Mouse (Mus musculus) heart, adult 2 months (tissue): ENCODE results near the gene Nceh1. TPM values are rescaled to one million over a fixed set of nuclear protein-coding genes. Genes with fewer than 3 reads are reported as not detected.
A peak's percentile ranks its signal among the peaks of the same experiment; 100 is the strongest.

ENCODE experiments used
- DNase-seq, 2 experiments: peaks; one replicate each; pipeline ENCODE4 v3.0.0; 2021
- H3K27ac ChIP-seq: fragments of 200-600 bp; 2 replicates; pipeline ENCODE4 v1.8.1; 2022
- H3K27me3 ChIP-seq: fragments of 200-500 bp; 2 replicates; pipeline ENCODE4 v1.6.1; 2012; ENCODE audit warnings: mild to moderate bottlenecking, low read length, inconsistent platforms, mixed read lengths; ENCODE audit not compliant: control insufficient read depth, insufficient read depth
- H3K36me3 ChIP-seq: fragments of 200-500 bp; 2 replicates; pipeline ENCODE4 v1.6.1; 2012; ENCODE audit warnings: low read length, inconsistent platforms; ENCODE audit not compliant: control insufficient read depth, insufficient read depth
- H3K4me1 ChIP-seq: fragments of 200-500 bp; 2 replicates; pipeline ENCODE4 v1.6.1; 2011; ENCODE audit warnings: low read length; ENCODE audit not compliant: control insufficient read depth, insufficient read depth
- H3K4me3 ChIP-seq: fragments of 200-600 bp; 2 replicates; pipeline ENCODE4 v1.8.1; 2022
- H3K79me2 ChIP-seq: fragments of 200-500 bp; replicated peaks from 2 replicates; pipeline ENCODE4 v1.6.1; 2012; ENCODE audit warnings: mild to moderate bottlenecking, inconsistent platforms, low read length, moderate library complexity, mixed read lengths; ENCODE audit not compliant: control insufficient read depth, insufficient read depth
- H3K9ac ChIP-seq: fragments of 200-500 bp; 2 replicates; pipeline ENCODE4 v1.6.1; 2012; ENCODE audit warnings: low read depth, mild to moderate bottlenecking, control low read depth, inconsistent platforms, low read length, mixed read lengths
- CTCF ChIP-seq: fragments of 200-600 bp; IDR thresholded peaks from 2 replicates; pipeline ENCODE4 v1.8.1; 2022; ENCODE audit warnings: antibody characterized with exemption, mild to moderate bottlenecking, moderate library complexity
- EP300 ChIP-seq: fragments of 200-500 bp; IDR thresholded peaks from 2 replicates; pipeline ENCODE4 v1.6.1; 2011; ENCODE audit warnings: low read depth, low read length, control low read depth; ENCODE audit not compliant: insufficient read depth
- POLR2A ChIP-seq: fragments of 200-500 bp; IDR thresholded peaks from 2 replicates; pipeline ENCODE4 v1.6.1; 2011; ENCODE audit warnings: mild to moderate bottlenecking, low read depth, low read length, control low read depth; ENCODE audit not compliant: insufficient read depth
- WGBS: fragments of 180-500 bp; shearing (Covaris S2); methylation state at CpG from one replicate; pipeline ENCODE4 v1.1.7; 2018; 5-methylcytosine and 5-hydroxymethylcytosine counted together
- intact Hi-C: fragments of 180-260 bp; cut with DNase I; formaldehyde crosslinking; loops from one replicate; pipeline ENCODE4 v1.15.1; 2025
- polyA plus RNA-seq: library from polyadenylated mRNA; depleted of rRNA; stranded (reverse); fragments of >200 nt; gene quantifications from 2 replicates; pipeline ENCODE4 v1.2.3, GENCODE M21; 2012
- total RNA-seq, 2 experiments: library from RNA; stranded (reverse); gene quantifications; 2 replicates each; pipeline ENCODE4 v1.2.3; 2021

The Nceh1 gene
- total and polyA plus RNA-seq, 3 experiments: 81.3 to 233 (median 201) TPM

DNA sequence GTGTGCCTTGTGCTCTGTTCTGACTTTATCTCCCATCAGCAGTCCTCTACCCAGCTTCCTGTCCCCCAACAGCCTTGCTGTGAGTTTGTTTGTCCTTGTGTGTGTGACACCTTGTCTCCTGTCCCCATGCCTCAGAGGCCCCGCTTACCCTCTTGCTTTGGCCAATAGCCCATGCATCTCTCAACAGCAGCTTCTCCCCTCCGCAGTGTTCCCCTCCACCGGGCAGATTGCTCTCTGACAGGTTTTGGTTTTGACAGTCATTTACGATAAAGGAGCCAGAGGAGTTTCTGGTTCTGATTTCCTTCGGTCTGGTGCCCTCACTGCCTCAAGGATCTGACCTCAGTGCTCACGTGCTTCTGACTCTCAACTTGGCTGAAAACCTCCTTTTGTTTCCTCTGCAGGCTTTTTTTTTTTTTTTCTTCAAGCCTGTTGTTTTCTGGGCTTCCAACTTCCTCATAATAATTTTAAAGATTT, 11.1 kb downstream of the Nceh1 start:
- Histone ChIP-seq H3K79me2 (no peaks in the 10 kb centered on the region; the same call in 1 of the 2 replicates), H3K27ac (peak overlapping the region; percentile 74), H3K4me3 (no peak overlapping the region), H3K27me3 (no peaks in the 10 kb centered on the region), H3K36me3 (peaks cover 4% of the 10 kb centered on the region), H3K4me1 (peaks cover 19% of the 10 kb centered on the region), H3K9ac (0 out of 2 replicates have a peak overlapping the region, but pooled peaks have one; percentile 3)
- intact Hi-C loops: no loop called here
- no peak for TF ChIP-seq EP300
- no peak for TF ChIP-seq CTCF
- no peak for TF ChIP-seq POLR2A
- peak; percentile 47 to 67 for DNase-seq
- WGBS: 5% methylated on average over 6 of the region's 6 CpGs

DNA sequence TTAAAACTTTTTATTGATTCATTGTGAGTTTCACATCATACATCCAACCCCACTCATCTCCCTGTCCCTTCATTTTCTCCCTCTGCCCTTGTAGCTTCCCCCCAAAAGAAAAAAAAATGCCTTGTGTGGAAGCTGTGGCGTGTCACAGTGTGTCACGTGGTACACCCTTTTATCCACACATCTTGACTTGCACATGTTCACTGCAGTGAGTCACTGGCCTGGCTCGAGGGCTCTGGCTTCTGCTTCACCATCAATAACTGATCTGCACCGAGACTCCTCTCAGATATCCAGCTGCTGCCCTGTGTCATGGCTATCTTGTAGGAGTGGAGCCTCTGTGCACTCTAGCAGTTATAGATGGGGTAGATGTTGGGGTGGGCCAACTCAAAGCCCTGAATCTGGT, 12.4 kb downstream of the Nceh1 start:
- H3K27ac ChIP-seq: no peak overlapping the region
- no peak for DNase-seq
- intact Hi-C loops: no loop called here
- H3K36me3 ChIP-seq: peaks cover 4% of the 10 kb centered on the region
- TF ChIP-seq CTCF: no peak
- no peak for TF ChIP-seq EP300
- TF ChIP-seq POLR2A: no peak
- no peak overlapping the region for H3K4me3 ChIP-seq
- H3K79me2 ChIP-seq: no peaks in the 10 kb centered on the region; the same call in 1 of the 2 replicates
- 71% methylated on average over 4 of the region's 4 CpGs for WGBS
- H3K9ac ChIP-seq: no peak overlapping the region
- H3K4me1 ChIP-seq: peaks cover 17% of the 10 kb centered on the region
- H3K27me3 ChIP-seq: no peaks in the 10 kb centered on the region

DNA sequence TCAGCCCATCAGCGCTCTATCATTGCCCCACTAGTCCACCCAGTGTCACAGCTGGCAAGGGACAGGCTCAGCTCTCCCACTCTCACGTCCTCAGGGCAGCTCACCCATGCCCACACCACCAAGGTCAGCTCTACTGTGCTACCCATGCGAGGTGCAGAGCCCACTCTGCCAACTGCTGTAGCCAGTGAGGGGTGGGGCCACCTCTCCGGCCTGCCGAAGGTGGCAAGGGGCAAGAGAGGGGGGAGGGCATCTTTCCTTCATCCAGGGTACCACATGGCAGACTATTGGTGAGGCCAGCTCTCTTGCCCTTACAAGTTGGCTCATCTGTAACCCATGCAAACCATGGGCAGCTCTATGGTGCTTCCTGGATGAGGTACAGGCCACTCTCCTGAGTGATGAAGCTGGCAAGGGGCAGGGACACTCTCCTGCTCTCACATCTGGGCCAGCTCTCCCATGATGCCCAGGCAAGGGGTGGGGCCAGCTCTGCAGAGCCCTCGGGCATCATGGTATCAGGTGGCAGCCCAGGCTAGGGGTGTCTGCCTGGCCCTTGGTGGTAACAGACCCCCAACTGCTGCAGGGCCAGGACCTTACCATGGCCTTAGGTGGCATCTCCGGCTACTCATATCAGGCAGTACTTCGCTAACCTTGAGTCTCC, 12.9 kb downstream of the Nceh1 start:
- 86% methylated on average over 8 of the region's 8 CpGs for WGBS
- no peak overlapping the region for H3K9ac ChIP-seq
- H3K36me3 ChIP-seq: peaks cover 2% of the 10 kb centered on the region
- no peak overlapping the region for H3K4me3 ChIP-seq
- H3K27me3 ChIP-seq: no peaks in the 10 kb centered on the region
- H3K27ac ChIP-seq: no peak overlapping the region
- H3K4me1 ChIP-seq: peaks cover 17% of the 10 kb centered on the region
- intact Hi-C loops: no loop called here
- no peak for TF ChIP-seq EP300
- no peak for TF ChIP-seq CTCF
- no peak for TF ChIP-seq POLR2A
- DNase-seq: no peak
- no peaks in the 10 kb centered on the region; the same call in 1 of the 2 replicates for H3K79me2 ChIP-seq

DNA sequence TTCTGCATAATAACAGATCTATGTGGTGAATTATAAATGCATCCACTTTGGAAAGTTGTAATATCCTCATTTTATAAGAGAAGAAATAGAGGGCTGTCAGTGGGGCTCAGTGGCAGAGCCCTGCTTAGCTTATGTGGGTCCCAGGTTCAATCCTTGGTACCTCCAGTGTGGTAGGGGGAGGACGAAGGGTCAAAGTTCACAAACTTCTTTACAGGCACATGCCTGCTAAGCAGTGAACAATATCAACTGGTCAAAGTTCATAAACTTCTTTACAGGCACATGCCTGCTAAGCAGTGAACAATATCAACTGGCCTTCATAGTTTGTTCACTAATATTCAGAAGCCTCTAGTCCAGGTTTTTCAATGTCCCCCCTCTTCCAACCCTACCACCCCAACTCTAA, 13.8 kb downstream of the Nceh1 start:
- Histone ChIP-seq H3K4me1 (peaks cover 17% of the 10 kb centered on the region), H3K27me3 (no peaks in the 10 kb centered on the region), H3K4me3 (no peak overlapping the region), H3K36me3 (peaks cover 2% of the 10 kb centered on the region; the same call in 1 of the 2 replicates), H3K79me2 (no peaks in the 10 kb centered on the region; the same call in 1 of the 2 replicates), H3K27ac (no peak overlapping the region), H3K9ac (no peak overlapping the region)
- intact Hi-C loops: no loop called here
- WGBS: 74% methylated on average over 1 of the region's 1 CpGs
- no peak for TF ChIP-seq EP300
- TF ChIP-seq POLR2A: no peak
- no peak for TF ChIP-seq CTCF
- DNase-seq: no peak

DNA sequence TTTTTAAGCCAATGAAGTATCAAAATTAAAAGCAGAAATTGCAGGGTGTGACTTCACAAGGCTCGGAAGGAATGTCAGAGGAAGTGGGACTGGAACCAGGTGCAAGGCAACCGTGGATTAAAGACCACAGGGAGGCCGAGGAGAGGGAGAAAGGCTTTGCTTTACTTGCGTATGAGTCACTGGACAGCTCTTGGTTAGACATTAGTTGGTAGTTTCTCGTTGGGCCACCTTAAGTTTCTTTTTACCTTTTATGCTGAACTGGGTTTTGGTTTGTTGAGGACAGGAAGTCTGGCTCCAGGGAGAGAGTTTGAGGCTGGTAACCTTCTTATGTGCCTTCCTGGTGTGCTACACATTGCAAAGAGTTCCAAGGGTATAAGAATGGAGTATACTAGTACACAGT, 15.1 kb downstream of the Nceh1 start:
- 63% methylated on average over 5 of the region's 5 CpGs for WGBS
- H3K27ac ChIP-seq: no peak overlapping the region
- intact Hi-C loops: no loop called here
- H3K27me3 ChIP-seq: no peaks in the 10 kb centered on the region
- H3K4me1 ChIP-seq: peaks cover 12% of the 10 kb centered on the region
- TF ChIP-seq CTCF (no peak), EP300 (no peak)
- H3K4me3 ChIP-seq: no peak overlapping the region
- peaks cover 2% of the 10 kb centered on the region for H3K36me3 ChIP-seq
- no peak for DNase-seq
- H3K9ac ChIP-seq: no peak overlapping the region
- H3K79me2 ChIP-seq: no peaks in the 10 kb centered on the region; the same call in 1 of the 2 replicates

DNA sequence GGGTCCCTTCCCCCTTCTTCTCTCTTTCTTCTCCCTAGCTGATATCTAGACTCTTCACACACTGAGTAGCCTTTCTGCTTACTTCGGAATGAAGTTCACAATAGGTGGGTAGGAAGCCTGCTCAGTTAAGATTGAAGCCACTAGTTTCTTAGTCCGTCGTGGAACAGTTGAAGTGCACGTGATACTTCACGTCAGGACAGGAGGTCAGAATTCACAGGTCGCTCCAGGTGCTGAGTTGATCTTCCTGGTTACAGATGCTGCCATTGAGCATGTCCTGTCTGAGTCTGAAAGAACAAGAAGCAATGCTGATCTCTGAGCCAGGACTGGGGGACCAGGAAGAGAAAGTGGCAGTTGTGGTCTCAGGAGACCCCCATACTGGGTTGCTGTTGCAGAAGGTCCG, 16.4 kb downstream of the Nceh1 start:
- Histone ChIP-seq H3K4me3 (no peak overlapping the region), H3K36me3 (no peaks in the 10 kb centered on the region; the same call in 1 of the 2 replicates), H3K79me2 (no peaks in the 10 kb centered on the region; the same call in 1 of the 2 replicates), H3K27me3 (no peaks in the 10 kb centered on the region), H3K27ac (no peak overlapping the region), H3K4me1 (peaks cover 4% of the 10 kb centered on the region; the same call in 1 of the 2 replicates), H3K9ac (no peak overlapping the region)
- TF ChIP-seq CTCF: no peak
- TF ChIP-seq POLR2A: no peak
- TF ChIP-seq EP300: no peak
- no peak for DNase-seq
- WGBS: 78% methylated on average over 7 of the region's 7 CpGs
- intact Hi-C loops: no loop called here
